Mouse (Mus musculus) neutrophil, adult 83 days (primary cell): ENCODE measurements around the gene Trpc4. TPM values are rescaled to one million over a fixed set of nuclear protein-coding genes. Genes with fewer than 3 reads are reported as not detected.

ENCODE experiments used
- total RNA-seq, 2 experiments: library from RNA; stranded (reverse); gene quantifications; one replicate each; pipeline ENCODE4 v1.2.4; 2023

The Trpc4 gene
- total RNA-seq, result not detected

GRCm38 (mm10) chr3:54155639-54156315 is at the start of gene Trpc4:
TSS of gene Trpc4 (plus strand) at chr3:54156035.

GRCm38 (mm10) chr3:54360897-54361296 is 205.1 kb downstream of the Trpc4 start, which contains the start of gene Postn:
TSS of gene Postn (plus strand) at chr3:54361109.

Other genes with a start within 250 kb of the Trpc4 start
- under 1 TPM; 0.15 to 0.81 TPM for gene Postn, start 205.1 kb downstream of the Trpc4 start, total RNA-seq